Mouse (Mus musculus) layer of hippocampus, adult 18-20 months (tissue): ENCODE data around the gene 4933411K16Rik. TPM values are rescaled to one million over a fixed set of nuclear protein-coding genes. Genes with fewer than 3 reads are reported as not detected.
"Not testable (repeated sequence)": the region's sequence is repeated elsewhere in the genome, so short reads cannot be mapped to it uniquely, and the experiment has no call there.

Experiments used
- DNase-seq, 2 experiments: peaks; one replicate each; pipeline ENCODE4 v3.0.0; 2022; ENCODE audit warnings: low spot score in 2 of 2
- total RNA-seq, 2 experiments: library from RNA; stranded (reverse); gene quantifications; 2 replicates each; pipeline ENCODE4 v1.2.3; 2021

Gene 4933411K16Rik
- total RNA-seq, 2 experiments from 2014 or later: 1.6 to 2.1 TPM

- DNase-seq: no peak
Observed at GRCm38 (mm10) chr19:42075992-42076391, 23.9 kb downstream of the 4933411K16Rik start.

- DNase-seq: no peak
Observed at GRCm38 (mm10) chr19:42078566-42078965, 26.5 kb downstream of the 4933411K16Rik start.

DNA sequence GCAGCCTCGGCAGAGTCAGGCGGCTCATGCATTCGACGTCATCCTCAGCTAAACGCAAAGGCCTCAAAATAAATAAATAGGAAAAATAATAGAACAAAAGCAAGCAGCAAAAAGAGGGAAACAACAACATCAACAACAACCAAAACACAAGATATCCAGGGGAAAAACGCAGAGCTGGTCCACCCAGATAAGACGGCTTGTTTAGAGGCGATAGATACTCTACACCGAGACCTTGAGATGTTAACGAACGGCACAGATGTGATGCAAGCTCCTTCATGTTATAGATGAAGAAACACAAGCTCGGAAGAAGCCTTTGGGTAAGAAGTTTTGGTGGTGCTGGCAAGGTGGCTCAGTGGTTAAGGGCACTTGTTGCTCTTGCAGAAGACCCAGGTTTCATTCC, 27.0 kb downstream of the 4933411K16Rik start:
- DNase-seq: no peak

DNA sequence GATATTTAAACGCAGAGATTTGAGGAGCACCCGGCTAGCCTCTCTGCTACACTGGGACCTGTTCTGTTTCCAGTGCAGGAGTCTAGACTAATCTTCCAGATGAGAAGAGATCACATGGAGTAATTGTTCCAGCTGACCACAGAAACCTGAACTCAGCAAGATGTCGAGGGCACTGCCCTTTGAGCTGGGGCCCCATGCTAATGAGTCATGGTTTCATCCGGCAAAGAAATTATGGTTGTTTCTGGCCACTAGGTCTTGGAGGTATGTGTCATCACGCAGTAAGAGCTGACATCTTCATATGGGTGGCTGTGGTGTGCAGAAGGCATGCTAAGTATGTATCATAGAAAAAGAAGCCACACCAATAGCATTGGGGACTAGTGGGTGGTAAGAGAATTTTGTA, 27.9 kb downstream of the 4933411K16Rik start:
- DNase-seq: no peak

DNA sequence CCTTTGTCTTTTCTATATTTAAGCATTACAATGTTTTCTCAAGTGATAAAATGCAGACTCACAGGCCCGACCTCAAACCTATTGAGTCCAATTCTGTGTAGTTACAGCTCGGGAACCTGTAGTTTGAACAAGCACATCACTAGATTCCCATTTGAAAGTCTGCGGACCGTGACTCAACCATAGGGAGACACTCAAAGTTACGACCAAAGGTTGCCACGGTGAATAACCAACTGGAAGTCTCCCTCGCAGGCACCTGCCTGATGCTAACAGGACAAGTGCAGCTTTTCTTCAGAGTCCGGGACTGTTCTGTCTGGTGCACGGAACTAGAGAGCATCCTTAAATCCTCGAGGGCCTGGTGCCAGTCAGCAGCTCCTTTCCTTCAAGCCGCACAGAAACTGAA, 28.4 kb downstream of the 4933411K16Rik start:
- DNase-seq: no peak

- not testable (repeated sequence) for DNase-seq
Observed at GRCm38 (mm10) chr19:42081613-42082012, 29.6 kb downstream of the 4933411K16Rik start.

DNA sequence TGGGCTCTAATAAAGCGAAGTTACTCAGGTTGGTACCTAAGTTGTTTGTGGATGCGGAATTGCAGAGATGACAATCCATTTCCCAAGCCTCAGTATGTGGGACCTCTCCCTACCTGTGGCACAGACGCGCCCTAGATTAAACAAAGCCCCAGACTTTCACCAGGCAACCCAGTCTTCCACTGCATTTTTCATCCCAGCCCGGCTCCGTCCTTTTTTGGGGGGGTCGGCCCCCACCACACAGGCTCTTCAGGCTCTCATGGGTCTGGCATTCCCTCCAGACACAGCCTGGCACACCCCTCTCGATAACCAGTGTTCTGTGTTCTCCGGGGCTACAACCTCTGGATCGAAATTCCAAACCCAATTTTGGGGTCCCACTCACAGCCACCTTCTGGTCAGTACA, 33.6 kb downstream of the 4933411K16Rik start:
- no peak for DNase-seq

DNA sequence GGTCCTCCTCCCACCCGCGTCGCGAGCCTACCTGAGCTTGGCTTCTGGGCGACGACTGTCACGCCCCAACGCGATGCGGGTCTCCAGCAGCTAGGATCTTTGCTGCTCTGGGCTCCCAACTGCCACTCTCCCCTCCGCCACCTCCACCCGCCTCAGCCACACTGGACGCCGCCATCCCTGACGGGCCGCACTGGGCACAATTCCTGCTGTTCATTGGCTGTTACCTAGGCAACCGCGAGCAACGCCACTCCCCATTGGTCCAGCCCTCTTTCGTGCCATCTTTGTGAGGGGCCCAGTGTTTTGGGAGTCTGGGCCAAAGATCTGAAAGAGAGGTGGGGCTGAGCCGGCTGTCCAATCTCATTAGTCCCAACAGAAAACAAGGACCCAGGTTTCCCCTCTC, 34.1 kb downstream of the 4933411K16Rik start, which contains the start of gene Morn4:
Morn4 (minus strand) TSS at position 192 of the 400 bp plus-strand sequence.
- DNase-seq: peak; percentile 90 to 96

DNA sequence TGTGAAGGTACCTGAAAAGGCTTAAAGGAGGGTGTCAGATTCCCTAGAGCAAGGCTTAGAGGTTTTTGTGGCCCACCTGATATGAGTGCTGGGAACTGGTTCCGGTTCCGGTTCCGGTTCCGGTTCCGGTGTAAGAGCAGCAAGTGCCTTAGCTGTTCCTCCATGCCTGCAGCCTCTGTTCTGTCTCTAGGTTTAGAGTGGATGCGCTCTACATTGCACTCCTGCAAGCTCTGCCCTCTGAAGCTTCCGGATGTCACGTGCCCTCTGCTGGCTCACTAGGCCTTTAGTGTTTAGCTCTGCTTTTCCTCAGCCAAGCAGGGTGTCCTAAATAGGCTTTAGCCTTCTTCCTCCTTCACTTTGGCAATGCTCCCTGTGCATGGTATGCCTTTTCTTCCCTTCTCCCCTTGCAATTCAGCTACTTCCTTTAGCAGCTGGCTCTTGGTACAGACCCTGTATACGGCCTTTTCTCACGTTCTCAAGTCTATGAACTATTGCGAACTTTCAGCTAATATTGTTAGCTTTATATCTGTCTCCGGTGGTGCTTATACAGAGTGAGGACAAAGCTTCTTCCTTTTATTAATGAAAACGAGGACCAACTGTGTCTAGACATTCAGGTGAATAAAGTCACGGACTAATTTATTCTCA, 37.2 kb downstream of the 4933411K16Rik start:
- peak; percentile 21 to 66 for DNase-seq

DNA sequence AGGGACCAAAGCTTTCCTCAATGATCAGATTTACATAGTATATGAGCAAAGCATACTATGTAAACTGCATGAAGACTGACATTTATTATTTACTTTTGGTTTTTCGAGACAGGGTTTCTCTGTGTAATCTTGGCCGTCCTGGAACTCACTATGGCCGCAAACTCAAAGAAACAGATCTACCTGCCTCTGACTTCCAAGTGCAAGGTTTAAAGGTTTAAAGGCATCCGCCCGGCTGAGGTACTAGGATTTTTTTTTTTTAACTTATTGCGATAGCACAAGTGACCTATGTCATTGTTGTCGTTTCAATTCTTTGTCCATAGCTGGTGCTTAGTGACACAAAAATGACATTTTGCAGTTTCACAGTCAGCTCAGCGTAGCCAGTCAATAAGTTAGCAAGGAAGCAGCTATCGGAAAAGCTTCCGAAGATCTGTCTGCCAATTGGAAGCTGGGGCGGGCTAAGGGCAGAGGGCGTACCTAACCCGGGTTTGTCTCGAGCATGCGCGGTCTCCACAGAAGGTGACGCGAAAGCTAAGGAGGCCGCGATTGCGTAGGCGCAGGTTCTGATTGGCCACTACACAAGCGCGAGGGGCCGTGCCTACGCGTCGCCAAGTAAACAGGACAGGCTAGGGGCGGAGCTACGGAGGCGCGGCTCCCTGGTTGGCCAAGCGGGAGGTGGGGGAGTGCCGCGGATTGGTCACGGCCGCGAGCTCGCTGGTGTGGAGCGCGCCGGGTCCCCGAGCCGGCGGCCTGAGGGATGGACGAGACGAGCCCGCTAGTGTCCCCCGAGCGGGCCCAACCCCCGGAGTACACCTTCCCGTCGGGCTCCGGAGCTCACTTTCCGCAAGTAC, 37.9 kb downstream of the 4933411K16Rik start, which contains the start of gene Pi4k2a:
Pi4k2a (plus strand) TSS at position 723 of the 848 bp plus-strand sequence.
- DNase-seq: peak; percentile 100

- no peak for DNase-seq
Observed at GRCm38 (mm10) chr19:42090637-42091141, 38.6 kb downstream of the 4933411K16Rik start.

- no peak for DNase-seq
Observed at GRCm38 (mm10) chr19:42099406-42099805, 47.4 kb downstream of the 4933411K16Rik start.

Other genes starting within 250 kb of the 4933411K16Rik start
- gene Frat1, start 222.3 kb upstream of the 4933411K16Rik start, total RNA-seq: 10 to 100 TPM; 17.8 to 22.3 TPM
- 10 to 100 TPM; 12.9 to 13.1 TPM for gene Frat2, start 204.1 kb upstream of the 4933411K16Rik start, total RNA-seq
- 10 to 100 TPM; 31.8 to 32.2 TPM for gene Rrp12, start 156.1 kb upstream of the 4933411K16Rik start, total RNA-seq
- gene Pgam1, start 140.3 kb upstream of the 4933411K16Rik start, total RNA-seq: 100 to 1,000 TPM; 541 to 553 TPM
- gene Exosc1, start 118.8 kb upstream of the 4933411K16Rik start, total RNA-seq: 10 to 100 TPM; 24.9 to 28.3 TPM
- gene Zdhhc16, start 118.8 kb upstream of the 4933411K16Rik start, total RNA-seq: 10 to 100 TPM; 34.6 to 38.8 TPM
- gene Mms19, start 71.1 kb upstream of the 4933411K16Rik start, total RNA-seq: 10 to 100 TPM; 28.7 to 34.6 TPM
- 10 to 100 TPM; 13.4 to 14.6 TPM for gene Ubtd1, start 70.5 kb upstream of the 4933411K16Rik start, total RNA-seq
- under 1 TPM in 1 of 2 experiments, not detected in 1; 0.30 TPM for gene Ankrd2, start 16.2 kb upstream of the 4933411K16Rik start, total RNA-seq
- gene Hoga1, start 6.6 kb upstream of the 4933411K16Rik start, total RNA-seq: 1 to 10 TPM; 8.7 to 9.4 TPM
- gene Morn4, start 34.1 kb downstream of the 4933411K16Rik start, total RNA-seq: 10 to 100 TPM; 71.3 TPM
- gene Pi4k2a, start 38.2 kb downstream of the 4933411K16Rik start, total RNA-seq: 10 to 100 TPM; 69.2 to 69.6 TPM
- gene Avpi1, start 76.8 kb downstream of the 4933411K16Rik start, total RNA-seq: 10 to 100 TPM; 18.8 to 20.6 TPM
- 1 to 10 TPM; 5.1 to 5.8 TPM for gene Marveld1, start 95.2 kb downstream of the 4933411K16Rik start, total RNA-seq
- 10 to 100 TPM; 90.6 to 94.5 TPM for gene Zfyve27, start 111.7 kb downstream of the 4933411K16Rik start, total RNA-seq
- under 1 TPM; 0.23 to 0.42 TPM for gene Sfrp5, start 150.0 kb downstream of the 4933411K16Rik start, total RNA-seq
- gene Golga7b, start 195.3 kb downstream of the 4933411K16Rik start, total RNA-seq: 10 to 100 TPM; 64.3 to 64.4 TPM